Mouse (Mus musculus) midbrain, embryonic 14.5 days (tissue): ENCODE measurements at regions not wholly inside any gene's neighbourhood (a gene's known extent, or its start where the extent isn't known, plus 50 kb on each side); places are given as distances from the start of the nearest gene placed in this dataset.
"Not testable (repeated sequence)": the region's sequence is repeated elsewhere in the genome, so short reads cannot be mapped to it uniquely, and the experiment has no call there.

Source experiments
- ATAC-seq: fragments of 200-750 bp; cut with Nextera tagmentation; 2 replicates; pipeline ENCODE4 v1.8.0; 2017; ENCODE audit warnings: moderate number of reproducible peaks, moderate library complexity; ENCODE audit not compliant: low FRiP score, low TSS enrichment
- DNase-seq: peaks from one replicate; pipeline ENCODE4 v3.0.0-alpha.2; 2015
- H3K27ac ChIP-seq: fragments of 300-500 bp; sonication (generic); replicated peaks from 2 replicates; pipeline ENCODE4 v1.5.1; 2014; ENCODE audit warnings: mild to moderate bottlenecking, low read depth, low read length, moderate library complexity
- H3K27me3 ChIP-seq: fragments of 300-500 bp; sonication (generic); 2 replicates; pipeline ENCODE4 v1.6.1; 2014; ENCODE audit warnings: low read length, control low read depth, mixed read lengths; ENCODE audit not compliant: control insufficient read depth, insufficient read depth
- H3K36me3 ChIP-seq: fragments of 300-500 bp; sonication (generic); 2 replicates; pipeline ENCODE4 v1.6.1; 2014; ENCODE audit warnings: low read length, control low read depth; ENCODE audit not compliant: control insufficient read depth, insufficient read depth
- H3K4me1 ChIP-seq: fragments of 300-500 bp; sonication (generic); 2 replicates; pipeline ENCODE4 v1.6.1; 2014; ENCODE audit warnings: mild to moderate bottlenecking, antibody characterized with exemption, low read length, control low read depth; ENCODE audit not compliant: control insufficient read depth, insufficient read depth
- H3K4me2 ChIP-seq: fragments of 300-500 bp; sonication (generic); 2 replicates; pipeline ENCODE4 v1.6.1; 2014; ENCODE audit warnings: mild to moderate bottlenecking, low read length, moderate library complexity
- H3K4me3 ChIP-seq: fragments of 300-500 bp; sonication (generic); replicated peaks from 2 replicates; pipeline ENCODE4 v1.5.1; 2014; ENCODE audit warnings: low read depth, low read length
- H3K9ac ChIP-seq: fragments of 300-500 bp; sonication (generic); replicated peaks from 2 replicates; pipeline ENCODE4 v1.6.1; 2014; ENCODE audit warnings: mild to moderate bottlenecking, low read length, moderate library complexity
- H3K9me3 ChIP-seq: fragments of 300-500 bp; sonication (generic); 2 replicates; pipeline ENCODE4 v1.6.1; 2016; ENCODE audit warnings: low read length, control low read depth, mixed read lengths; ENCODE audit not compliant: control insufficient read depth
- WGBS: fragments of 180-500 bp; shearing (Covaris S2); extraction: QIAGEN DNeasy Blood & Tissue Kit; methylation state at CpG from one replicate; pipeline ENCODE4 v1.1.7; 2014; 5-methylcytosine and 5-hydroxymethylcytosine counted together

DNA sequence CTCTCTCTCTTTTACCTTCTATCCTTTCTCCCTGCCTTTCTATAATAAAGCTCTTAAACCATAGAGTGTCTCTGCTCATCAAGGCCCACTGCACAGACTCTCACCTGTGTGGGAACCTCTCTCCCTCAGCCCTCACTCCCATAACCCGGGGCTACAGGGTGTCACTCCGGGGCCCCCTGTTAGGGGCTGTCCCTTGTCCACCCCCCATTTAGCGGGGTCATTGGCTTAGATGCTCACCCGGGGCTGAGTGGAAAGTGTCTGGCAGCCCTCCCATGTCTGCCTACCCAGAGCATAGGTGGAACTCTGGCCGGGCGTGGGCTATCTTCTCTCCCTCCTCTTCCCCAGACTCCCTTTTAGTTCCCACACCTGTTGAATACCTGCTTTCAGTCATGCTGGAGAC is 116.4 kb downstream of the Zfp993 start:
- not testable (repeated sequence) for H3K4me1 ChIP-seq, H3K27ac ChIP-seq, H3K9ac ChIP-seq, H3K4me2 ChIP-seq, H3K4me3 ChIP-seq, DNase-seq, H3K36me3 ChIP-seq, H3K27me3 ChIP-seq
- H3K9me3 ChIP-seq = peaks cover 12% of the 10 kb centered on the region
- 80% methylated on average over 6 of the region's 6 CpGs for WGBS
- peak; percentile 50; the same call in 1 of the 2 replicates for ATAC-seq

GRCm38 (mm10) chr4:146739775-146740174 is 129.0 kb downstream of the Zfp993 start:
- not testable (repeated sequence) for H3K36me3 ChIP-seq, ATAC-seq, H3K4me1 ChIP-seq, H3K4me2 ChIP-seq, H3K27me3 ChIP-seq, H3K27ac ChIP-seq, H3K4me3 ChIP-seq, H3K9ac ChIP-seq, DNase-seq
- peaks cover 44% of the 10 kb centered on the region for H3K9me3 ChIP-seq
- WGBS = 89% methylated on average over 2 of the region's 2 CpGs

- DNase-seq, H3K27me3 ChIP-seq, H3K4me2 ChIP-seq, H3K4me3 ChIP-seq, H3K36me3 ChIP-seq, H3K4me1 ChIP-seq, H3K9ac ChIP-seq, ATAC-seq, H3K27ac ChIP-seq: not testable (repeated sequence)
- H3K9me3 ChIP-seq = peaks cover 39% of the 10 kb centered on the region
- WGBS = 85% methylated on average over 7 of the region's 7 CpGs
Observed at GRCm38 (mm10) chr4:146740649-146741048, 129.9 kb downstream of the Zfp993 start.

GRCm38 (mm10) chr4:146743762-146744161 is 133.0 kb downstream of the Zfp993 start:
- not testable (repeated sequence) for DNase-seq, H3K27me3 ChIP-seq, H3K36me3 ChIP-seq, H3K4me3 ChIP-seq, H3K27ac ChIP-seq, ATAC-seq, H3K4me1 ChIP-seq, H3K9ac ChIP-seq, H3K4me2 ChIP-seq
- peaks cover 35% of the 10 kb centered on the region for H3K9me3 ChIP-seq
